Mouse (Mus musculus) thymus, postnatal 36 days (tissue): ENCODE measurements around the gene Eid3.

Experiments
- DNase-seq, 2 experiments: peaks; one replicate each; pipeline ENCODE4 v3.0.0; 2022; ENCODE audit warnings: mixed read lengths in 2 of 2

Gene Eid3

DNA sequence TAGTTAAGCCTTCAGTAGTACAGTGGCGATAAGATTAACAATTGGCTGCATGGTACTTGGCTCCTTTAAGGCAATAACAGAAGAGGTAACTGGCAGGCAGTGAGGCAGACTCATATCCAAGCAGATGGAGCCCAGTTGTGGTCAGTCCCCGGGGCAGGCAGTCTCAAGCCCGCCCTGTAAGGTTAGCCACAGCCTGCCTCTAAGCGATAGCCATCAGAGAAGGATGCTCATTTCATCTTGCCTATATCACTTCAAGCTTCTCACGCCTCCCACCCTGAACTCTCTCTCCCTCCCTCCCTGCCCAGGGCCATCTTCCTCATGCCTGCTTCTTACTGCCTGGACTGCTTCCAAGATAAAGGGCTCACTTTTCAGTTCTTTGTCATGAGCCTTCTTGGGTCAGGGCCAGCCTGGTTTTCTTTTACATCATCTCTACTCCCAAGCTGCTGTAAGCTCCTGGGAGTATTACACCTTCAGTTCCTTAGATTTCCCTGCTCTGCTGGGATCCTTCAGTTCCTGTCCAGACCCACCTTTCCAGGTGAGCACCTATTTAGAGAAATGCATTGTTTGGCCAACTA, 3.2 kb upstream of the Eid3 start:
- DNase-seq: no peak

DNA sequence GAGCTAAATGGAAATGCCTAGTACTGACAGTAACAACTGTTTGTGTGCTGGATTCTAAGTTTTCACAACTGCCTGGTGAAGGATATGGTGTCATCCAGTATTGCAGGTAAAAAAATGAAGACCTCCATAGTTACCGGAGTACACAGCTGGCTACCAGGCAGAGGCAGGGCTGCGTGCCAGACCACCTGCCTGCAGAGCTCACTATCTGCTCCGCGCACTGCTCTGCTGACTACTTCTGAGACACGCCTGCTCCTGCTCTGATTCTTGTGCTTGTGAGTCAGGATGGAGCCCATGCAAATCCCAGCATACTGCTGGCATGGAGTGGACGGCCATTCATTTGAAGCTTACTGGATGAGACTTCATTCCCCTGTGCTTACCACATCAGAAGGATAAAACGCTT, 2.6 kb upstream of the Eid3 start:
- DNase-seq: peak; percentile 32 to 64

DNA sequence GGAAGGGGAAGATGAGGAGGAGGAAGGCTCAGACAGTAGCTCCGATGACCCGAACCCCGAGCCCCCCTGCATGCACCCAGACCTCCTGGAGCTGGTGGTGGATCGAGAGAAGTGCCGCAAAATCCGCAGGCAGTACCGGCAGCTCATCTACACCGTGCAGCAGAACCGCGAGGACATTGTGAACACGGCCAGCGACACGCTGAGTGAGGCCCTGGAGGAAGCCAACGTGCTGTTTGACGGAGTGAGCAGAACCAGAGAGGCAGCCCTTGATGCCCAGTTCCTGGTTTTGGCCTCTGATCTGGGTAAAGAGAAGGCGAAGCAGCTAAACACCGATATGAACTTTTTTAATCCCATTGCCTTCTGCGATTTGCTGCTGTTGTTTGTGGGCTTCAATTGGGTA, 406 bp downstream of the Eid3 start:
- DNase-seq: no peak

DNA sequence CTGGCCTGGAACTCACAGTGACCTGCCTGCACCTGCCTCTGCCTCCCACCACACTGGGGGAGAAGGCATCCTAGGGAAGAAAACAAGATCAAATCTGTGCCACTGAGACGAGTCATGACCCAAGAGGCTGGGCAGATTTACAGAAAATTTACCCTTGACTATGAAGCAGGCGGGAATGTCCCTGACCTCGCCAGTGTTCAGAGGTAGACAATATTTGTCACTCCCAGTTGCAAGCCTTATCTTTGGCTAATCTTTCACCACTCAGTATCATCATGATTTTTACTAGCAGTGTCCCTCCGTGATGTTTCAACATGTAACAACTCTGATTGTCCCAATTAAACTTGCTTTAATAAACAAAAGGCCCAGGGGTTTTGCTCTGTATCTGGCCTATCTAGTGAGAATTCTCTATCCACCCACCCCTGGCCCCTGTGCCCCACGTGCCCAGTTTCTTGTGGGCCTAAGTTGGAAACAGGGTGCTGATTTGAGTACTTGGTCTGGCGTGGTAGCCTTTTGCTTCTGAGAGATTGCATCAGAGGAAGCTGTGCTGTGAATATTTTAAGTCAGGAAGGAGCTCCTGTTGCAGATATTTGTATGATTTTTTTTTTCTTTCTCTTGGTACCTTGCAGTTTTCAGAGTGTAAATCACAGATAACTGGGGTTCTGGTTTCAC, 2.1 kb downstream of the Eid3 start:
- DNase-seq: no peak

DNA sequence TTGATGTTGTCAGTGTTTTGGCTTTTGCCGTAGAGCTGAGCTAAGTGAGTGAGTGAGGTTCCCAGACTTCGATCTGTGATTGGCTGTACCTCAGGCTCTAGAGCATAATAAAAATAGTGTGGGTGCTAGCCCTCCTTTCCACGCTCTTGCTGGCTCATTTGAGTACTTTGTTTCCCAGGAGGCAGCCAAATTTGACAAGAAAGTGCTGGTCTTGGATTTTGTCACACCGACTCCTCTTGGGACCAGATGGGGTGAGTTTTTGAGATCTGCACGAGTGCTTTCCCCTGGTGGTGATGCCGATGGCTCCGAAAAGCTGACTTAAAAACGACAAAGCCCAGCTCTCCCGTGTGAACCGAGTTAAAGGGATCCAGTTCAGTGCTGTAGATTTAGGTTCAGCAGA, 9.0 kb downstream of the Eid3 start:
- DNase-seq: no peak

DNA sequence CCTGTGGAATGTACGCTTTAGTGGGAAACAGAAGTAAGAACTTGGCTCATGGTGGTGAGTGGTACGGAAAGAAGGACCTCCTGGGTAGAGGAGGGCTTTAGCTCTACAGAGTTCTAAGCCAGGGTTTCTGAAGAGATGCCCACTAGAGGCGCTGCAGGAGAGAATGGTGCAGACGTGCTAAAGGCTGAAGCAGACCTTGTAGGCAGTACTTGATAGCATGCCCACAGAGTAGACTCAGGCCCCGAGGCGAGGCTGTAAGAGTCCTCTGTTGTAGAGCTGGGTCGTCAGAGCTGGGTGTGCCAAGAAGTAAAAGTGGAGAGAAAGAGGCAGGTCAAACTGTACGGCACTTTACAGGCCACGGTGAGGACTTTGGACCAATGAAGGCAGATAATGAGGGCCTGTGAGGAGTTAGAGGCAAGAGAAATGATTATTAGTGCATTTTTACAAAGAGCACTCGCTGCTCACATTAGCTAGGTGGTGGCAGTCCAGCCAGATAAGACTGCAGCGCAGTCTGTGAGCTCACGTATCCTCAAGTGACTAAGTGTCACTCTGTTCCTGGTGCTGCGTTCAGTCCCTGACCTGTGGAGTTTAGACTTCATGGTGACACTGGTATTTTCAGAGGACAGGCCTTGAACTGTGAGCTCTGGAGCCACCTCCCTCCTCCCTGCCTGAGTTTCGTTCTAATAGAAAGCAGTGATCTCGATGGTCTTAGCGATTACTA, 9.8 kb downstream of the Eid3 start:
- peak; percentile 49 to 53 for DNase-seq

DNA sequence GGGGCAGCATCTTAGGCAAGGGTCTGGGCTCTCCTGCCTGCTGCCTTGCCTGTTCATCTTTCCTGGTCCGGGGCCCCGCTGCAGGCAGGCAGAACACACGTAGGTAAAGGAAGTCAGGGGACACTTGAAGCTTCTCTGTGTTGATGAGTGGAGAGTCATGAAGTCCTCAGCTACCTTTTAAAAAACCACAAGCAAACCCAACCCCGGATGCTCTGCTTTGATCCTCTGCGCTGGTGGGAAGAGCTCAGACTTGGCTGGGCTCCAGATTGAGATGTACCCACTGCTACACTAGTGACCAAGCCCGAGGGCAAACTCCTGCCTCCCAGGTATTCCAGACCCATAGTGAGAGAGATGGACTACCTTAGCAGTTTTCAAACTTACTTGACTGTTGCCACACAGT, 20.9 kb downstream of the Eid3 start:
- no peak for DNase-seq

DNA sequence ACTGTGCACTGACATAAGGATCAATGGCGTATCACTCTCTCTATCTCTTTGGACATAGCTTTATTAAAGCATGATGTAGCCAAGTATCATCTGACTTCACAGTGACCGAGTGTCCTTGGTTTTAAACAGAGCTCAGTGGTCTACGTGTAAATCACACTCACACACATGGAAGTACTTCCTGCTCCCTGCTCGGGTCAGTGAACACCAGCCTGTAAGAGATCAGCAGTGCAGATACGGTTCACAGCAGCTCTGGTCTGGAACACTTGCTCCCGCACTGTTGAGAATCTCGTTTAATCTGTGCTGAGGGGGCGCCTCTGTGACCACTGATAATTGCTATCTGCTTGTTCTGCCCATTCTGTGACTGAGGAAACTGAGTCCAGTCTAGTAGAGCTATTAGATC, 22.1 kb downstream of the Eid3 start:
- no peak for DNase-seq

DNA sequence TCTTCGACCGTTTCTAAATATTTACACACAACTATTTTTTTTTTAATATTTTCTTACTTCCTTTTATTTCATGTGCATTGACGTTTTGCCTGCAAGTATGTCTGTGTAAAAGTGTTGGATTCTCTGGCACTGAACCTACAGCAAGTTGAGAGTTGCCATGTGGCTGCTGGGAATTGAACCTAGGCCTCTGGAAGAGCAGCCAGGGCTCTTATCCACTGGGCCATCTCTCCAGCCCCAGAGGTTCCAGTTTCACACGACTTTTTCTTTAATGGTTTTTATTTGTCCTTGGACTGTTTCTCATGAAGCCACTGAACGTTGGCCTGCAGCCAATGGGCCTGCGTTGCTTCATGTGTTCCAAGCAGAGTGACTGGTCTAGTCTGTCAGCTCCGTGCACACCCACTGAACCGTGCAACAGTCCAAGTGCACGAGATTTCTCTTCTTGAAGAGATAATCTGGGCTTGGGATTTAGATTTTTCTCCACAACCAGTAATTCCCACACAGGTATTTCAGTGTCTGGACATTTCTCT, 23.1 kb downstream of the Eid3 start:
- DNase-seq: no peak

DNA sequence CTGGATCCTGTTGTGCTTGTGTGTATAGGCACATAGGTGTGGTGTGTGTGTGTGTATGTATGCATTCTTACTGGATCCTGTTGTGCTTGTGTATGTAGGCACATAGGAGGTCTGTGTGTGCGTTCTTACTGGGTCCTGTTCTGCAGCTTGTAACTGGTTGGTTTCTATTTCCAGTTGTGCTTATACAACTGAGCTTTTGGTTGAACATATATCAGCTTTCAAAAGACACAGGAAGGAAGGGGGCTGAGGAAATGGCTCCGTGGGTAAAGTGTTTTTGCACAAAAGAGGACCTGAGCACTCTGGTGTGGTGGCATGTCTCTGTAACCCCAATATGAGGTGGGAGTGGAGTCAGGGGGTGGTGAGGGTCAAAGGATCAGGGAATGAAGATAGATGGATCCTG, 24.5 kb downstream of the Eid3 start:
- DNase-seq: peak in 1 of 2 experiments; percentile 21

DNA sequence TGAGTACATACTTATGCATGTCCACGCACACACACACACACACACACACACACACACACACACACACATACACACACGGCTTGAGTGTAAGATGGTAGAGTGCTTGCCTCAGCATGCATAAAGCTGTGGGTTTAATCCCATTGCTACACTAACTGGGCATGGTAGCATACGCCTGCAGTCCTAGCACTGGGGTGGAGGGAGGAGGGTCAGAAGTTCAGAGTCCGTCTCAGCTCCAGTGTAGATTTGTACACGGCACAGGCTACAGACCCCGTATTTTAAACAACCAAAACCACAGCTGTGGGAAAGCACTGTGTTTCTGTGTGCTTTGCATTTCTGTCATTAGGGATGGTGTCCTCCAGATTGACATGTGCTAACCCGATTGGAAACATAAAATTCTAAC, 25.0 kb downstream of the Eid3 start:
- DNase-seq: no peak

DNA sequence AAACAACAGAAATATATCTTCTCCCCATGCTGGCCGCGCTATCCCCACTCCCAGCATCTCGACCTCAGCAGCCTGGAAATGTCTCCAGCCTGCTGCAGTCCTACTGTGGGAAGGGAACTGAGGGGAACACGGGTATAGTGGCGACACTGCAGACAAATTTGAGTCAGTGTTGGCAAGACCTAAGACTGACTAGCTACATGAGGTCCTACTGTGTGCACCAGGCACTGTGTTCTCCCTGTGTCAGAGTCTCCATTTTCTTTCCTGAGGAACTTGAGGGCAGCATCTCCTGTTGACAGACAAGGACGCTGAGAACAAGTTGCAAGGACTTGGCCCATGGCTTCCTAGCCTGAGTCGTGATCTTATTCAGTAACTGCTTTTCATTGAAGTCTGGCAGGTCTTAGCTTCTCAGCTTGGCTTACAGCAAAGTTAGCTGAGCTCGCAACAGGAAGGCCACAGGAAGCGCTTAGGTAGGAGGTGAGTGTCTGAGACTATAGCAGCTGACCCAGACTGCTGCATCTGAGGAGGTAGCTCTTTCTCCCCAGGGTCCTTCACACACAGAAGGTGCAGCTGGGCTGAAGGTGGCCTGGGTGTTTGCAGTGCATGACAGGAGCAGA, 26.1 kb downstream of the Eid3 start:
- DNase-seq: no peak

DNA sequence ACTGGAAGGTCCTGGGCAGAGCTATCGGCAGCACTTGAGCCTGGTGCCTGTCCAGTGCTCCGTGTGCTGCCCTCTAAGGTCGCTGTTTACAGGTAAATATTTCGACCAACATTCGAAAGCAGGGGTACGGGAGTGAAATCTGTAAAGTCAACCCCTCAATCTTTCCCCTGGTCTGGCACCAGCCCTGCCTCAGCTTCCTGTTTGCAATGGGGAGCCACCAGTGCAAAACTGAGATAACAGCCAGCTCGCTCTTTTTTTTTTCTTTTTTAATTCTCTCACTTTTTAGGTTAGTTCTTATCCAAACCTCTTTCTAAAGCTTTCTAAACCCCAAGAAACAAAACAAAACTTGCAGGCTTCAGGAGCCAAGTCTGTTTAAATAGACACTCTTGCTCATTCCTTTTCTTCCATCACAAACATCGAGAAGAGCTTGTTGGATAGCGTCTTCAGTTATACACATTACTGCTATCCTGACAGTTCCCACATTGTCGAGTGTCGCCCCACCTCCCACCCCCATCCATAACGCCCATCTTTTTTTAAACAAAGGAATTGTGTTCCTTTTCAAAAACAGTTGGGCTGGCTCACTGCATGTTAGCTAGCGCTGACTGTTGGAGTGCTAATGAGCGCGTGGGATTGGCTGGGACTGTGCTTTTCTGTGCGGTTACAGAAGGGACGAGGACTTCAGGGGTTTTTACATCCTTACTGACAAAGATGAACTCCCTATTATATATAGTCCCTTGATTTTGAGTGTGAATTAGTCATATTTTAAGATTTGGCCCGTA, 27.6 kb downstream of the Eid3 start:
- DNase-seq: no peak

DNA sequence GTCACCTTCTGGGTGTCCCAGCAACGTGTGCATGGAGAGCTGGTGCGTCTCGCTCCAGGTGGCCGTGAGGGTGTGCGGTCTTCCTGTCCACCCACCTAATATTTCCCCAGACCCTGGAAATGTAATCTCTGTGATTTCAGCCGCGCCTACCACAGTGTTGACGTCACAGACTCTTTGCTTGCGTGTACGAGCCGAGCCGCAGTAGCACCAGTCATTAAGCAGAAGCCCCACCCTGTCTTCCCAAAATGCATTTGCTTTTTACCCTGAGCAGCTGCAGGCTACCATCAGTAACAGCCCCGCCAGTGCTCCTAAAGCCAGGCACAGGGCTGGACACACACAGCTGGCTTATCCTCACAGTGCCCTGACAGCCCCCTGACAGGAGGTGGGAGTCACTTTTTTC, 31.5 kb downstream of the Eid3 start:
- no peak for DNase-seq

DNA sequence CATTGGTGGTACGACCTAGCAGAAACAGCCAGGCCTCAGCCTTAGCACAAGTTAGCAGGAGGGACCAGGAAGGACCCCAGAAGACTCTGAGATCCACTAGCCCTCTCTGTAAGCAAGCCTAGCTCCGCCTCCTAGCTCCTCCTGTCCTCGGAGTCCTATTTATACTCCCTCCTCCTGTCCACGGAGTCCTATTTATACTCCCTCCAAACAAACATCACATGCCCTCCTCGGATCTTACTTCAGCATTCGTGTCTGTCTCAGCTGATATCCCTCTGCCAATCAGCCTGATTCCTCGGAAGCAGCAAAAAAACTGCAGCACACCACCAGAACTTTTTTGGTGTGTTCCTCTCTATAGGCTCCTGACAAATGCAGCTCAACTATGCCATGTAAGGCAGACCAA, 32.5 kb downstream of the Eid3 start:
- DNase-seq: no peak

DNA sequence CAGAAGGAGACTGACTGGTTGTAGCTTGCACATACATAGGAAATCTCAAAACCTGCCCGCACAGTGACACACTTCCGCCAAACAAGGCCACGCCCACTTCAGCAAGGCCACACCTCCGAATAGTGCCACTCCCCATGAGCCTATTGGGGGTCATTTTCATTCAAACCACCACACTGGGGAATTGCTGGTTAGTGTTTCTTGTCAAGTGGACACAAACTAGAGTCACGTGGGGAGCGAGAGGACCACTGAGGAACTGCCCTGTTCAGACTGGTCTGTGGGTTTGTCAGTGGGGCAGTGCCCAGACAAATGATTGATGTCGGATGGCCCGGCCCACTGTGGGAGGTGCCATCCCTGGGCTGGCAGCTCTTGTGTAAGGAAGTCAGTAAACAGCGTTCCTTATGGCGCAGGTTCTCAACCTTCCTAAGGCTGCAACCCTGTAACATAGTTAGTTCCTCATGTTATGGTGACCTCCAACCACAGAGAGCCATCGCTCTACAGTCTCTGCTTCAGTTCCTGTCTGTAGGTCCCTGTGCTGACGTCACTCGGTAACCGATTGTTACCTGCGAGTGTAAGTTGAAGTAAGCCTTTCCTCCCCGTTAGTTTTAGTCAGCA, 33.5 kb downstream of the Eid3 start:
- no peak for DNase-seq

DNA sequence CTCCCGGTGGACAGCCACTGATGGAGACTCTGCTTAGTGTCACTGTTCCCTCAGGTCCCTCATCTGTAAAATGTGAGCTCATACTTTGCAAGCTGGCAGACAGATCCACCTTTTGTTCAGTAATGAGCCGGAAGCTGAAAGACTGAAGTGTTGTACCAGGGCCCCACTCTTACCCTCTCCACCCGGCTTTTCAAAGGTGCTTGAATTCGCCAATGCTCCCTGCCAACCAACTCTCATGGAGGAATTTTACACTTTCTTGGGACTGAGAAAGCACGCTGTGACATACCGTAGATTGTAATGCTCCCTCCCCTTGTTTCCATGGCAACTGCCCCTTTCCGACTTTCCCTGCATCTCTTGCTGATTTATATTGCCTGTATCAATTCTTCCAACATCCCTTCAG, 34.1 kb downstream of the Eid3 start:
- no peak for DNase-seq

DNA sequence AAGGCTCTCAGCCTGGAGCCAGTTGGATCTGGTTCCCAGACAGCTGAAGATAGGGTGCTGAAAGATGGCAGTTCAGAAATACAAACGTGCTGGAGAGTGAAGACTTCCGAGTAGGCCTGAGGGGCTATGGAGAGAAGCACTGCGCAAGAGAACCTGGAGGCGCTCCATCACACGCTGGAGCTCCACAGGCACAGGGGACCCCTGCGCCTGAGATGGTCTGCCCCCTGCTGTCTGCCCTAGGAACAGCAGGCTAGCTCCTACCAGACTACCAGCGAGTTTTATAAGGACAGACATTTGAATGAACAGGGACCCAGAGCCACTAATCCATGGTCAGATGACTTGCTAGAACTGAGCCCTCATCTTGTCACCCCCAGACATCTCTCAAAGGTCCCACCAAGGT, 35.0 kb downstream of the Eid3 start:
- DNase-seq: peak; percentile 85 to 89

DNA sequence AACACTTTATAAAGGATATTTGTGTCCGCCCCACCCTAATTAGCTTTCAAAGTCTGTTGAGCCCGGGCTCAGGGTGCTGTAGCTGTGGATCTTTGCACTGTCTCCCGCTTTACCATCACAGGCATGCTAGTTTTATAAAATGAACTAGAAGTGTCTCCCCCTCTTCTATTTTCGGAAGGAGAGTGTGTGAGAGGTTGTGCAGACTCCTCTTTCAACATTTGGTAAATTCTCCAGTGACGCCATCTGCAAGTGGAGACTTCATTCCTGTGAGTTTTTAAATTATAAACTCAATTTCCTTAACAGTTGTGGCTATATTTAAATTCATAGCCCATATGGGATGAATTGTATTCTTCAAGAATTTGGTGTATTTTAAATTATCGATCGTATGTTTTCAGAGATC, 42.1 kb downstream of the Eid3 start:
- no peak for DNase-seq

DNA sequence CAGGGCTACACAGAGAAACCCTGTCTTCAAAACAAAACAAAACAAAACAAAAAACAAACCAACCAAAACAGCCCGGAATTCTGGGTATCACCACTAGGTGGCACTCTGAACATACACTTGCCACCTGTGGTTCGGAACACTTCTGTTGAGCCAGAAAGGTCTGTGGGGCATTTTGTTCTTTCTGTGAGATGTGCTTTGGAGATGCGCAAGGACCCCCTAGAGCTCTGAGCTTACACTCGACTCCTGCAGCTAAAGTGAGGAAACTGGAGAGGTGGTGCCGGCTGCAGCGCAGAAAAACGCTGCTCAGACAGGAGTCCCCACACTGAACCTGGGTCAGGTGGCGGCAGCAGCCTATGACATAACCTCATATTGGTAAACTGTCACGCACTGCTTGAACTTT, 43.0 kb downstream of the Eid3 start:
- DNase-seq: peak; percentile 50 to 65

DNA sequence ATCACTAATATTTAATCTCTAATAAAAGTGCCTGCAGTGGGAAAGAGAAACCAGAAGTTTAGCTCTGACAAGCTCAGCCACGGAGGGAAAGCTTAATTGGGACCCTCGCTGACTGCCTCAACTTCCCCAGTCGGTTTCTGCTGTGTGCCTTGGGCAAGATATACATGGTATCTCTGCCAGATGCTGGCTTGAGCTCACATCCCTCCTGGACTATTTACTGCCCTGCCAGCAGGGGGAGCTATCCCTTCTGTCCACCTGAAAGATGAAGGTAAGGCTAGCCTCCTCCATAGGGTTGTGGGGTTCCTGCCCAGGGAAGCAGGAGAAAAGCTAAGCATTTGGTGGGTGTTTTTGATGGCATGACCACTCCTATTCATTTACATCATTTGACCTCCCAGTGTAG, 43.8 kb downstream of the Eid3 start:
- peak; percentile 23 to 38 for DNase-seq

DNA sequence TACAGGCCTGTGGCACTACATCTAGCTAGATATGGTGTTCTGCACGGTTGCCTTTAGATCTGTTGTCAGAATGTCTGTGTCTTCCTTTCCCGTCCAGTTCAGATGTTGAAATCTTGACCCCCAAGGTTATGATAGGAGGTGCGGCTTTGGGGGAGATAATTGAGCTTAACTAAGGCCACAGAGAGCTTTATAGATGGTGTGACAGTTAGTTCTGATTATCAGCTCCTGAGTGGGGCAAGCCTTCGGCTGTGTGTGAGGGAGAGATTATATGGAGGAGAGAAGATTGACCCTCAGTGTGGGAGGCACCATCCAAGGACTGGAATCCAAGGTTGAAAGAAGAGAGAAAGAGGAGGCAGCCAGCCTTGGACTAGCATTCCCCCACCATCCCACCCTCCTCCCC, 46.8 kb downstream of the Eid3 start:
- DNase-seq: no peak

DNA sequence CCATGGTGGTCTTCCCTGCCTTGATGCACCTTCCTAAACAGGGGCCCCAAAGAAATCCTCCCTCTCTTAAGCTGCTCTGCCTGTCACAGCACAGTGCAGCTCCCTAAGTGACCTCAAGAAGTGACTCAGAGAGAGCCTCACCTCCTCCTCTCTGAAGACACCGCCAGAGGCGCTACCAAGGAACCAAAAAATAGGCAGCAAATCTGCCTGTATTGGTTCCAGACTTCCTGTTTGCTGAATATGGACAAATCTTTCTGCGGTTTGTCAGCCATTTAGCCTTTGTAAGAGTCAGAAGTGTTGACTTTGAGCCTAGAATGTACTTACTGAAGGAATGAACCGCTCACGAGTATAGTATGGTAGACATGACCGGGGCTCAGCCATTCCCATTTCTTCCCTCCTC, 47.3 kb downstream of the Eid3 start:
- no peak for DNase-seq
